Mouse (Mus musculus): ENCODE measurements at regions not wholly inside any gene's neighbourhood (a gene's known extent, or its start where the extent isn't known, plus 50 kb on each side); places are given as distances from the start of the nearest gene placed in this dataset.

- no peak for DNase-seq (ENCODE audit: low read depth)
Observed at GRCm38 (mm10) chr16:29706996-29707395, 127.9 kb downstream of the Opa1 start.

GRCm38 (mm10) chr16:29707656-29708055 is 128.5 kb downstream of the Opa1 start:
- no peak for DNase-seq (ENCODE audit: low read depth)

- no peak for DNase-seq (ENCODE audit: low read depth)
Observed at GRCm38 (mm10) chr16:29709072-29709471, 129.9 kb downstream of the Opa1 start.

- no peak for DNase-seq (ENCODE audit: low read depth)
Observed at GRCm38 (mm10) chr16:29711386-29711785, 132.3 kb downstream of the Opa1 start.

GRCm38 (mm10) chr16:29711912-29712681 is 133.0 kb downstream of the Opa1 start:
- no peak for DNase-seq (ENCODE audit: low read depth)

GRCm38 (mm10) chr16:29714612-29715127 is 135.5 kb downstream of the Opa1 start:
- no peak for DNase-seq (ENCODE audit: low read depth)

GRCm38 (mm10) chr16:29718965-29719364 is 139.8 kb downstream of the Opa1 start:
- no peak for DNase-seq (ENCODE audit: low read depth)

GRCm38 (mm10) chr16:29719571-29720451 is 140.7 kb downstream of the Opa1 start:
- no peak for DNase-seq (ENCODE audit: low read depth)

GRCm38 (mm10) chr16:29725153-29725552 is 146.0 kb downstream of the Opa1 start:
- no peak for DNase-seq (ENCODE audit: low read depth)

GRCm38 (mm10) chr16:29725563-29725962 is 146.4 kb downstream of the Opa1 start:
- DNase-seq (ENCODE audit: low read depth), result no peak

GRCm38 (mm10) chr16:29727397-29727796 is 148.3 kb downstream of the Opa1 start:
- no peak for DNase-seq (ENCODE audit: low read depth)

GRCm38 (mm10) chr16:29728769-29729481 is 149.8 kb downstream of the Opa1 start:
- peak; percentile 29 for DNase-seq (ENCODE audit: low read depth)

GRCm38 (mm10) chr16:29730010-29730409 is 150.9 kb downstream of the Opa1 start:
- DNase-seq (ENCODE audit: low read depth), result no peak

- no peak for DNase-seq (ENCODE audit: low read depth)
Observed at GRCm38 (mm10) chr16:29732889-29733288, 153.8 kb downstream of the Opa1 start.

GRCm38 (mm10) chr16:29733847-29734246 is 154.7 kb downstream of the Opa1 start:
- no peak for DNase-seq (ENCODE audit: low read depth)

- peak; percentile 6 for DNase-seq (ENCODE audit: low read depth)
Observed at GRCm38 (mm10) chr16:29734324-29734723, 155.2 kb downstream of the Opa1 start.

- no peak for DNase-seq (ENCODE audit: low read depth)
Observed at GRCm38 (mm10) chr16:29734738-29735250, 155.7 kb downstream of the Opa1 start.

- no peak for DNase-seq (ENCODE audit: low read depth)
Observed at GRCm38 (mm10) chr16:29735371-29736008, 156.4 kb downstream of the Opa1 start.

- no peak for DNase-seq (ENCODE audit: low read depth)
Observed at GRCm38 (mm10) chr16:29736211-29736610, 157.1 kb downstream of the Opa1 start.

- DNase-seq (ENCODE audit: low read depth), result no peak
Observed at GRCm38 (mm10) chr16:29738075-29738474, 158.9 kb downstream of the Opa1 start.

- DNase-seq (ENCODE audit: low read depth), result no peak
Observed at GRCm38 (mm10) chr16:29742497-29743230, 163.5 kb downstream of the Opa1 start.

All from c-Kit-positive CD71-positive TER-119-negative erythroid progenitor cells, embryonic 14.5 days (primary cell).